In the genomic region with DNA sequence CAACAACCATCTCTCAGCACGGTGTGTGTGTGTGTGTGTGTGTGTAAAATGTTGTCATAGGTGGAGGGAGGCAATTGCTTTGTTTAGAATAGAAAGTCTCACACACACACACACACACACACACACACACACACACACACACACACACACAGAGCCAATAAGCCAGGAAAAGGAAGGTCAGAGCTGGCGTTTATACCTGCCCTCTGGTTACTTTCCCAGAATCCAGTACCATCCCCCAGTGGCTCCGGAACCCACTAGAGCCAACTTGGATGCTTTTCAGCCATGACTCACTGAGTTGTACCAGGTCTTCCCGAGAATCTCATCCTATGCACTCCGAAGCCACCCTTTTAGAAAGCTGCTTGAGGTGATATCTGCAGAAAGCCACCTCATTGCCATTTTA, we compare ENCODE assay signal across 11 mouse cellular contexts.
A peak's percentile ranks its signal among the peaks of the same experiment; 100 is the strongest.
DNase-seq lines count a peak whose midpoint lies in the region; ATAC-seq and TF ChIP-seq lines count a peak whose summit lies in the region.
"Had no signal": no experiment of that assay in that cellular context is flagged by ENCODE, and none has a peak within 500 bp of the region (broad histone marks: within the 10 kb centered on the region; RNA-seq: fewer than 3 reads in every experiment).

No protein-coding gene starts in this region.

- no peak overlapping the region for H3K4me2 ChIP-seq in heart, embryonic 11.5 days
- H3K4me2 ChIP-seq in heart, embryonic 14.5 days (ENCODE audit: low read length) = no peak overlapping the region
- no peak overlapping the region for H3K4me2 ChIP-seq in lung, postnatal 0 days (replicated peaks; ENCODE audit: low read depth, low read length)
- H3K4me2 ChIP-seq: liver, embryonic 15.5 days; neural tube, embryonic 12.5 days had no signal

- DNase-seq in heart, adult 11 months = peak; percentile 95
- peak; percentile 49 to 56 for DNase-seq in adrenal gland, postnatal 36 days
- DNase-seq in lung, postnatal 0 days (ENCODE audit: low spot score) = peak; percentile 55
- no peak for DNase-seq in layer of hippocampus, postnatal 25 days (ENCODE audit: extremely low spot score in 1 of 2, low spot score in 1 of 2)
- no peak for DNase-seq in spleen, adult 18-20 months
- DNase-seq in spleen, adult 12 weeks (ENCODE audit: low spot score) = no peak

- no peak overlapping the region for H3K9ac ChIP-seq in heart, embryonic 11.5 days (ENCODE audit: low read depth, low read length)
- H3K9ac ChIP-seq in heart, embryonic 14.5 days (ENCODE audit: low read length) = no peak overlapping the region
- H3K9ac ChIP-seq in lung, postnatal 0 days (replicated peaks; ENCODE audit: low read depth) = no peak overlapping the region
- H3K9ac ChIP-seq: liver, embryonic 15.5 days; neural tube, embryonic 12.5 days had no signal

- no peaks in the 10 kb centered on the region for H3K9me3 ChIP-seq in heart, embryonic 11.5 days (replicated peaks; ENCODE audit: control insufficient read depth, low read length)
- H3K9me3 ChIP-seq in heart, embryonic 14.5 days (ENCODE audit: control insufficient read depth, low read length) = no peaks in the 10 kb centered on the region
- H3K9me3 ChIP-seq in lung, postnatal 0 days (ENCODE audit: low read length) = no peaks in the 10 kb centered on the region
- H3K9me3 ChIP-seq: forebrain, embryonic 10.5 days; liver, embryonic 15.5 days; neural tube, embryonic 12.5 days had no signal

- no peak overlapping the region for H3K4me3 ChIP-seq in heart, embryonic 11.5 days (ENCODE audit: low read depth, low read length)
- no peak overlapping the region for H3K4me3 ChIP-seq in heart, embryonic 14.5 days (ENCODE audit: control insufficient read depth in 1 of 2, insufficient read depth in 1 of 2, low read depth in 1 of 2, low read length in 2 of 2)
- H3K4me3 ChIP-seq in lung, postnatal 0 days (ENCODE audit: low read depth, low read length) = no peak overlapping the region
- H3K4me3 ChIP-seq: forebrain, embryonic 10.5 days; liver, embryonic 15.5 days; neural tube, embryonic 12.5 days had no signal

- TF ChIP-seq EP300 in lung, postnatal 0 days (IDR thresholded peaks at IDR 0.05) = peak; percentile 88

- H3K4me1 ChIP-seq in heart, embryonic 11.5 days (ENCODE audit: control insufficient read depth, insufficient read depth, low read length) = peaks cover 17% of the 10 kb centered on the region
- H3K4me1 ChIP-seq in heart, embryonic 14.5 days (ENCODE audit: control insufficient read depth in 2 of 2, insufficient read depth in 2 of 2, low read length in 2 of 2) = peaks cover 15 to 40% of the 10 kb centered on the region in 2 experiments
- H3K4me1 ChIP-seq in lung, postnatal 0 days (ENCODE audit: insufficient read depth, low read depth, low read length) = no peaks in the 10 kb centered on the region; the same call in 1 of the 2 replicates
- H3K4me1 ChIP-seq: liver, embryonic 15.5 days had no signal

- WGBS in heart, embryonic 11.5 days (ENCODE audit: insufficient replicate concordance) = 65% methylated on average over 5 of the region's 5 CpGs
- 55% methylated on average over 5 of the region's 5 CpGs for WGBS in heart, embryonic 14.5 days
- 43% methylated on average over 5 of the region's 5 CpGs for WGBS in lung, postnatal 0 days

- TF ChIP-seq CTCF in lung, postnatal 0 days (IDR thresholded peaks at IDR 0.05) = no peak

- H3K27me3 ChIP-seq in heart, embryonic 11.5 days (ENCODE audit: control insufficient read depth, insufficient read depth, low read length) = no peaks in the 10 kb centered on the region
- H3K27me3 ChIP-seq in heart, embryonic 14.5 days (ENCODE audit: control insufficient read depth, insufficient read depth, low read length) = no peaks in the 10 kb centered on the region
- H3K27me3 ChIP-seq in lung, postnatal 0 days (replicated peaks; ENCODE audit: insufficient read depth, low read length) = no peaks in the 10 kb centered on the region
- H3K27me3 ChIP-seq: liver, embryonic 15.5 days; neural tube, embryonic 12.5 days had no signal

- no peak for ATAC-seq in heart, embryonic 11.5 days (replicated peaks; ENCODE audit: insufficient number of reproducible peaks, low FRiP score, low TSS enrichment)
- ATAC-seq in heart, embryonic 14.5 days (ENCODE audit: insufficient number of reproducible peaks, insufficient read depth, low FRiP score, low read depth) = peak; percentile 35; the same call in 1 of the 2 replicates
- peak; percentile 77 for ATAC-seq in lung, postnatal 0 days

- no peak overlapping the region for H3K27ac ChIP-seq in heart, embryonic 11.5 days (ENCODE audit: low read depth, low read length)
- H3K27ac ChIP-seq in heart, embryonic 14.5 days (replicated peaks in 1 of 2; ENCODE audit: control insufficient read depth in 1 of 2, insufficient read depth in 1 of 2, low read depth in 2 of 2, low read length in 2 of 2) = peak overlapping the region in 1 of 2 experiments; percentile 21; a peak in 1 of 4 replicates
- 0 out of 2 replicates have a peak overlapping the region, but pooled peaks have one; percentile 22 for H3K27ac ChIP-seq in lung, postnatal 0 days (ENCODE audit: low read length)
- H3K27ac ChIP-seq: forebrain, embryonic 10.5 days; liver, embryonic 15.5 days; neural tube, embryonic 12.5 days had no signal

- H3K36me3 ChIP-seq in heart, embryonic 11.5 days (ENCODE audit: control insufficient read depth, insufficient read depth, low read length) = no peaks in the 10 kb centered on the region
- no peaks in the 10 kb centered on the region for H3K36me3 ChIP-seq in heart, embryonic 14.5 days (ENCODE audit: control insufficient read depth, insufficient read depth, low read length)
- H3K36me3 ChIP-seq in lung, postnatal 0 days (ENCODE audit: insufficient read depth, low read length) = no peaks in the 10 kb centered on the region
- H3K36me3 ChIP-seq: forebrain, embryonic 10.5 days; liver, embryonic 15.5 days; neural tube, embryonic 12.5 days had no signal

Comparison
In these comparisons a context has a peak if more than half of its experiments do, and no peak if none do; other contexts are left out.
1. DNase-seq: peak in heart, adult 11 months (single experiment), adrenal gland, postnatal 36 days (2 of 2) and lung, postnatal 0 days (single experiment); none in layer of hippocampus, postnatal 25 days (0 of 2), spleen, adult 18-20 months (0 of 2) and spleen, adult 12 weeks (single experiment).